Mouse (Mus musculus) stomach, embryonic 15.5 days (tissue): ENCODE results near the gene Cd82. TPM values are rescaled to one million over a fixed set of nuclear protein-coding genes. Genes with fewer than 3 reads are reported as not detected.

Experiments used
- ATAC-seq: fragments of 200-750 bp; cut with Nextera tagmentation; 2 replicates; pipeline ENCODE4 v1.8.0; 2017; ENCODE audit warnings: low read depth, moderate number of reproducible peaks, moderate TSS enrichment; ENCODE audit not compliant: insufficient read depth, low FRiP score
- H3K27ac ChIP-seq: fragments of 300-500 bp; sonication (generic); 2 replicates; pipeline ENCODE4 v1.5.1; 2015; ENCODE audit warnings: mild to moderate bottlenecking, inconsistent platforms
- H3K27me3 ChIP-seq: fragments of 300-500 bp; sonication (generic); replicated peaks from 2 replicates; pipeline ENCODE4 v1.6.1; 2015; ENCODE audit warnings: inconsistent platforms
- H3K36me3 ChIP-seq: fragments of 300-500 bp; sonication (generic); 2 replicates; pipeline ENCODE4 v1.6.1; 2015; ENCODE audit warnings: inconsistent platforms
- H3K4me1 ChIP-seq: fragments of 300-500 bp; sonication (generic); 2 replicates; pipeline ENCODE4 v1.6.1; 2015; ENCODE audit warnings: inconsistent platforms
- H3K4me2 ChIP-seq: fragments of 300-500 bp; sonication (generic); 2 replicates; pipeline ENCODE4 v1.6.1; 2015; ENCODE audit warnings: mild to moderate bottlenecking, inconsistent platforms
- H3K4me3 ChIP-seq: fragments of 300-500 bp; sonication (generic); replicated peaks from 2 replicates; pipeline ENCODE4 v1.5.1; 2015; ENCODE audit warnings: inconsistent platforms
- H3K9ac ChIP-seq: fragments of 300-500 bp; sonication (generic); 2 replicates; pipeline ENCODE4 v1.6.1; 2015; ENCODE audit warnings: inconsistent platforms
- H3K9me3 ChIP-seq: fragments of 300-500 bp; sonication (generic); 2 replicates; pipeline ENCODE4 v1.6.1; 2016; ENCODE audit warnings: inconsistent platforms
- WGBS: fragments of 180-500 bp; shearing (Covaris S2); methylation state at CpG from one replicate; pipeline ENCODE4 v1.1.7; 2015; 5-methylcytosine and 5-hydroxymethylcytosine counted together
- polyA plus RNA-seq: library from polyadenylated mRNA; unstranded; fragments of >200 nt; fragmentation: Nextera tagmentation; extraction: Ambion mirVana; gene quantifications from 2 replicates; pipeline ENCODE4 v1.2.1, GENCODE M21; 2015

Cd82 gene
- polyA plus RNA-seq = 87.7 and 95.0 TPM in 2 replicates

DNA sequence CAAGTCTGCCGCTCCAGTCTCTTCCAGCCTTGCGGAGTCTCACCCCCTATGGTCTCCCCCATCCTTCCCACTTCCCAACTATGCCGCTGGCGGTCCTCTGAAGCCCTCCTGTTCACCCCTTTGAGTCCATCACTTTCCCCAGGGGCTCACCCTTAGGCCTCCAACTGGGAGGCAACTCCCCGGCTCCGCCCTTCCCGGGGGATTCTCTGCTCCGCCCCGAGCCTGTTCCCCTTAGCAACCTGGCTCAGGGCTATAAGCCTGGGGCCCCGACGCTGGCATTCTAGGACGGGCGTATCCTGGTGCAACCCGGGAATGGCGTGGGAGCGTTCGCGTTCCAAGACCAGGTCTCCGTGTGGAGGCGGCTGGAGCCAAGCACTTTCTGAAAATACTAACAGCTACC is at the start of gene Cd82:
Cd82 (minus strand) TSS at position 381 of the 400 bp plus-strand sequence.
- 1% methylated on average over 20 of the region's 20 CpGs for WGBS
- Histone ChIP-seq H3K9me3 (no peaks in the 10 kb centered on the region), H3K4me2 (peak within 1 kb of the TSS; percentile 85), H3K4me3 (peak within 1 kb of the TSS; percentile 58), H3K36me3 (no peaks in the 10 kb centered on the region), H3K27me3 (no peaks in the 10 kb centered on the region), H3K9ac (peak within 1 kb of the TSS; percentile 53), H3K27ac (peak within 1 kb of the TSS; percentile 95), H3K4me1 (peaks cover 32% of the 10 kb centered on the region)
- ATAC-seq = peak; percentile 91

DNA sequence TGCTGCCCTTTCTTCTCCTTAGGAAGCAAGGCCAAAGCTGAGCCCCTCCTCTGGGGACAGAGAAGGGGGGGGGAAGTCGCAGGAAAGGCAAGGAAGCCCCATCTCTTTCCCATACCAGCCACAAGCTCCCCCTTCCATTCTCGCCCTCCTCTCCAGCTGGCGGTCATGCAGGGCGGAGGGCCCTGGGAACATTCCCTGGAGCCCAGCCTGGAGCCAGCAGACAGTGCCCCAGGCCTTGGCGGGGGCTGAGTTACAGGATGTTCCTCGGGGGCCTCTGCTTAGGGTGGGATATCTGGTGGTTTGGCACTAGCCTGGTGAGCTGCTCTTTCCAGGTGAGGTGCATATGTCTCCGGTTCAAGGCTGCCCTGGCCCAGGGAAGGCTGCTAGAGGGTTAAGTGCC is 49.2 kb upstream of the Cd82 start:
- Histone ChIP-seq H3K9me3 (no peaks in the 10 kb centered on the region), H3K4me2 (no peak overlapping the region), H3K36me3 (no peaks in the 10 kb centered on the region), H3K4me1 (no peaks in the 10 kb centered on the region), H3K4me3 (no peak overlapping the region), H3K9ac (no peak overlapping the region), H3K27me3 (no peaks in the 10 kb centered on the region), H3K27ac (no peak overlapping the region)
- no peak for ATAC-seq
- 55% methylated on average over 7 of the region's 7 CpGs for WGBS

DNA sequence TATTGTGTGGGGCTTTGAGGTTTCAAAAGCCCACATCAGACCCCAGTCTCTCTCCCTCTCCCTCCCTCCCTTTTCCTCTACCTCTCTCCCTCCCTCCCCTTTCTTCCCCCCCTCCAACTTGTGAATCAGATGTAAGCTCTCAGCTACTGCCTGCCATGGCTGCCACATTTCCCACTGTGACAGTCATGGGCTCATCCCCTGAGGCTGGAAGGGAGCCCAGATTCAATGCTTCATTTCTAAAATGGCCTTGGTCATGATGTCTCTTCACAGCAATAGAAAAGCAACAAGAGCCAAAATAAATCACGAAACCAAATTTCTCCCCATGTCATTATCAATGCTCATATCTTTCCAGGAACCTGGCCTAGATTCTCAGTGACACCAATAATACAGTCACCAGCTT is 47.9 kb upstream of the Cd82 start:
- Histone ChIP-seq H3K4me2 (no peak overlapping the region), H3K4me3 (no peak overlapping the region), H3K9me3 (no peaks in the 10 kb centered on the region), H3K9ac (no peak overlapping the region), H3K4me1 (no peaks in the 10 kb centered on the region), H3K27me3 (no peaks in the 10 kb centered on the region), H3K36me3 (no peaks in the 10 kb centered on the region), H3K27ac (no peak overlapping the region)
- ATAC-seq = no peak
- 89% methylated on average over 1 of the region's 1 CpGs for WGBS

DNA sequence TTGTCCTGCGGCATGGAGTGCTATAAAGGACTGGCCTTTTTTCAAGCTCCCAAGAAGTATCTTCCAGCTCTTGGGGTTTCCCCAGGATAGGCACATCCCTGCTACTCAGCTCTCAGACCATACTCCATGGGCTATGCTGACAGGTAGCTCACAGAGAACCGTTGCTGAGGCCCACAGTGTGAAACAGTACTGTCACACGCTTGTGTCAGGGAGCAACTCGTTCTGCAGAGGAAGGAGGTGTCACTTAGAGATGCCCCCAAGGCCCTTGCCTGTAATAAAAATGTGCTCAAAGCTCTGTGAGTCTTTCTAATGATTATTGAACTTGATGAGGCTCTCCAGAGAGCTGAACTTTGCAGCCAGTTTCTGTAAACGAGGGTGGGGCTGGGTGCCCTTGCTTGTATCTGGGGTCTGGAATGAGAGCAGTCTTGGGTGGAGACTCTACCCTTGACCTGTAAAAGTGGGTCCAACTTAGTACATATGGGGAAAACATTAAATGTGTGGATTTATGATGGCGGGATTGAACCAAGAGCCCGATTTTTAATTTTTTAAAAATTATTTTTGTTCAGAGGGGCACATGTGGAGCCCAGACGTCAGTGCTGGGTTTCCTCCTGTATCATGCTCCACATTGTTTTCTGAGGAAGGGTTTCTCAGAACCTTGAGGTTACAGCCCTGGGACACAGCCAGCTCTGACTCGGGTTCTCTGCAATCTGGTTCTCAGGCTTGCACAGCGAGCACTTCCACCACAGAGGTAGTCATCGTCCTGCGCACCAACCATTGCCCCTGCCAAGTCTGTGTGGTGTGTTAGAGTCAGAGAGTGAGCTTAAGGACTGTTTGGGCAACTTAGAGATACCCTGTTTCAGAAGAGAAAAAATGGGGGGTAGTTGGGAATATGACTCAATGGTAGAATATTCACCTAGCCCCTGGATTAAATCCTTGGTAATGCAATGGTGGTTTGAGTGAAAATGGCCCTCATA is 47.1 kb upstream of the Cd82 start:
- H3K4me1 ChIP-seq = no peaks in the 10 kb centered on the region
- H3K27ac ChIP-seq = no peak overlapping the region
- H3K4me3 ChIP-seq = no peak overlapping the region
- no peak overlapping the region for H3K4me2 ChIP-seq
- no peaks in the 10 kb centered on the region for H3K36me3 ChIP-seq
- WGBS = 74% methylated on average over 12 of the region's 12 CpGs
- no peaks in the 10 kb centered on the region for H3K27me3 ChIP-seq
- H3K9me3 ChIP-seq = no peaks in the 10 kb centered on the region
- ATAC-seq = no peak
- no peak overlapping the region for H3K9ac ChIP-seq

DNA sequence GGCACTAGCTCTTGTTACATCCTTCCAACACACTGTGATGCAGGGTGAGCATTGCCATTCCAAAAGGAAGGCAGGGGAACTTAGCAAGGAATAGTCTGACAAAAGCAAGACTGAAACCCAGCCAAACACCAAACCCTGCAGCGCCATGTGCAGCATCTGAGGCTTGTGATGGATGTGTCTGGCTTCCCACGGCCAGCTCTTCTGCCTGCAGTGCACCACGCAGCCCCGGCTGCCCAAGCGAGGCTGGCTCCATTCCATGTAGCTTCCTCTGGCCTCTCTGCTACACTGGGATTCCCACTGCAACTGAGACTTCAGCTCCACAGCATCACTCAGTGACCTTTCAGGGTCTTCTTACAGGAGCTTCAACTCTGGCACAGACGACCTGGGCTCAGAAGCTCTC is 42.2 kb upstream of the Cd82 start:
- no peaks in the 10 kb centered on the region for H3K36me3 ChIP-seq
- no peaks in the 10 kb centered on the region for H3K4me1 ChIP-seq
- ATAC-seq = no peak
- 59% methylated on average over 6 of the region's 6 CpGs for WGBS
- no peak overlapping the region for H3K9ac ChIP-seq
- no peak overlapping the region for H3K27ac ChIP-seq
- no peaks in the 10 kb centered on the region for H3K9me3 ChIP-seq
- no peak overlapping the region for H3K4me2 ChIP-seq
- H3K27me3 ChIP-seq = no peaks in the 10 kb centered on the region
- H3K4me3 ChIP-seq = no peak overlapping the region

DNA sequence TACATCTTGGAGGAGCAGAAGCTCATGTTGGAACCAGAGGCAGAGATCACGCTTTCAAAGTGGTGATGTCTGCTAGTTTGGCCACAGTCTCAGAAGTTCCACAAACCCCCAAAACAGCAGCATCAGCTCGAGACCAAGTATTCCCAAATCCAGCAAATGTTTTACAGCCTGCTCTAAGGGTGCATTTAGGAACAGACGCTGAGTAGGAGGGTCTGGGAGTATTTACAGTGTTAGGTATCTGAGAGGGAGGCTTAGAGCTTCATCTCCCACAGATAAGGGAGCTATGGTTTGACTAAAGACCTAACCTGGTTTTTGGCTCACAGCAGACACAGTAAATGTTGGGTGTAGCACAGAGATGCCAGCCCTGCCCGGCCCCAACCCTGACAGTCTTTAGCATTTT is 40.4 kb upstream of the Cd82 start:
- Histone ChIP-seq H3K4me1 (no peaks in the 10 kb centered on the region), H3K27ac (no peak overlapping the region), H3K36me3 (no peaks in the 10 kb centered on the region), H3K4me2 (no peak overlapping the region), H3K27me3 (no peaks in the 10 kb centered on the region), H3K9me3 (no peaks in the 10 kb centered on the region), H3K4me3 (no peak overlapping the region), H3K9ac (no peak overlapping the region)
- 61% methylated on average over 4 of the region's 4 CpGs for WGBS
- no peak for ATAC-seq

DNA sequence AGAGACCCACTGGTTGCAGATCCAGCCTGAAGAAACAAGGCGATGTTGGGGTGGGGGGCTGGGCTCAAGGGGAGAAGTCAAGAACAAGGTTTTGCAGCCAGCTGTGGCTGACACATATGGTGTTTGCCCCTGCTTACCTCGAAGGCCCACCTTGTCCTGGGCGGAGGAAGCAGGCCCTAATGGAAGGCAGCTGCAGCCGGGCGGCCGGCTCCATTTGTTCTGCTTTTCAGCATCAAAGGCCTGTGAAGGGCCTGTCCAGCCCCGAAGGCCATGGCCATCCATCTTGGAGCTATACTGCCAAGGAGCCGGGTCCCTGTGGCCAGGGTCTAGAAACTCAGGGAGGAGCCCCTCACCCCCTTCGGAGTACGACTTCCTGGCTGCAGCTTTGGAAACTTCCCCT is 38.4 kb upstream of the Cd82 start:
- Histone ChIP-seq H3K4me1 (no peaks in the 10 kb centered on the region), H3K36me3 (no peaks in the 10 kb centered on the region), H3K9ac (no peak overlapping the region), H3K9me3 (no peaks in the 10 kb centered on the region), H3K4me3 (no peak overlapping the region), H3K27ac (no peak overlapping the region), H3K27me3 (no peaks in the 10 kb centered on the region), H3K4me2 (no peak overlapping the region)
- no peak for ATAC-seq
- WGBS = 53% methylated on average over 10 of the region's 10 CpGs

DNA sequence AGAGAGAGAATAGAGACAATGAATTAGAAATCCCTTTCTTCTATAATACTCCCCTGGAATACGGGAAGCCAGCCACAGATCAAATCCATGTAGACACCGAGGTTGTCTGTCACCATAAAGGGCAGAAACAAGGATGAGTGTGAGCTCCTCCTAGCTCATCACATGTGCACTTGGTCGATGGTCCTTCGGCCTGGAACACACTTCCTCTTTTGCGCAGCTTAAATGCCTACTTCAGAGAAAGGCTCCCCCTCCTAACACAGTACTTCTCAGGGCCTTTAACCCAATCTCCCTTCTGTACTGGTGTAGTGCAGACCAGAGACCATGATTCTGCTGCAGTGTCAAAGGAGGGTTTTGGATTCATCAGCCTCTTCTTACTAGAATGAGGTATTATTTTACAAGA is 34.3 kb upstream of the Cd82 start:
- H3K4me3 ChIP-seq = no peak overlapping the region
- H3K36me3 ChIP-seq = no peaks in the 10 kb centered on the region
- H3K27ac ChIP-seq = no peak overlapping the region
- no peaks in the 10 kb centered on the region for H3K4me1 ChIP-seq
- H3K4me2 ChIP-seq = no peak overlapping the region
- no peaks in the 10 kb centered on the region for H3K9me3 ChIP-seq
- H3K9ac ChIP-seq = no peak overlapping the region
- no peak for ATAC-seq
- H3K27me3 ChIP-seq = no peaks in the 10 kb centered on the region
- WGBS = 82% methylated on average over 5 of the region's 5 CpGs

DNA sequence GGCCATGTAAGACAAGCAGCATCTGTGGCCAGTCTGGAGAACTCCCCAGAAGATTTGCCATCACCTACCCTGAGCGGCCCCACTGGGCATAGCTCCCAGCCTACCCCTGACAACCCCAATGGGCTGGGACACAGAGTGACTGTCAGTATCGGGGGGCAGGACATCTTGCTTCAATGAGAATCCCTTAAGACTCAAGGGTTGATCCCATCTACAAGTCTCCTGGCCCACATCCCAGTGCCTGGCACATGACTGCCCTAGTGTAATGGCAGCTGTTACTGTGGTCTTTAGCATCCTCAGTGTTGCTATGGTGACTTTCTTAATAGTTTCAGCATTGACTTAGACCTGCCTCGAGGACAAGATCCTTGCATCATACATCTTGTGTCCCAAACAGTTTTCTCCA is 32.2 kb upstream of the Cd82 start:
- Histone ChIP-seq H3K27me3 (no peaks in the 10 kb centered on the region), H3K36me3 (no peaks in the 10 kb centered on the region), H3K4me3 (no peak overlapping the region), H3K4me1 (no peaks in the 10 kb centered on the region), H3K27ac (no peak overlapping the region), H3K9me3 (no peaks in the 10 kb centered on the region), H3K9ac (no peak overlapping the region), H3K4me2 (no peak overlapping the region)
- WGBS = 81% methylated on average over 3 of the region's 3 CpGs
- ATAC-seq = no peak

DNA sequence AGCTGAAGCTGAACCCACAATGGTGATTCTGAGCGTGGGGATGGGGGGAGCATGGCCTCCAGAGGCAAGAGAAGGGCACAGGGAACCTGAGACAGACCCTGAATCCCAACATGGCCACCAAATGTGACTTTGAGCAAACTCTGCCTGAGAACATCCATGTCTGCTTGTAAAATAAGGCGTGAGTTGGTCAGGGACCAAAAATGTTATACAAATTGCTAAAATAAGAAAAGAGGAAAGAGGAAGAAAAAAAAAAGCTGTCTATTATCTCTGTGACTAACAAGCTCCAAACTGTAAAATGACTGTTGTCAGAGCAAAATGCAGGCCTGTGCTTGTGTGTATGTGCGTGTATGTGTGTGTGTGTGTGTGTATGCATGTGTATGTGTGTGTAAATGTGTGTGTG is 30.6 kb upstream of the Cd82 start:
- 65% methylated on average over 3 of the region's 3 CpGs for WGBS
- Histone ChIP-seq H3K4me2 (no peak overlapping the region), H3K9me3 (no peaks in the 10 kb centered on the region), H3K4me1 (peaks cover 5% of the 10 kb centered on the region; the same call in 1 of the 2 replicates), H3K27ac (no peak overlapping the region), H3K9ac (no peak overlapping the region), H3K27me3 (no peaks in the 10 kb centered on the region), H3K4me3 (no peak overlapping the region), H3K36me3 (no peaks in the 10 kb centered on the region)
- no peak for ATAC-seq

DNA sequence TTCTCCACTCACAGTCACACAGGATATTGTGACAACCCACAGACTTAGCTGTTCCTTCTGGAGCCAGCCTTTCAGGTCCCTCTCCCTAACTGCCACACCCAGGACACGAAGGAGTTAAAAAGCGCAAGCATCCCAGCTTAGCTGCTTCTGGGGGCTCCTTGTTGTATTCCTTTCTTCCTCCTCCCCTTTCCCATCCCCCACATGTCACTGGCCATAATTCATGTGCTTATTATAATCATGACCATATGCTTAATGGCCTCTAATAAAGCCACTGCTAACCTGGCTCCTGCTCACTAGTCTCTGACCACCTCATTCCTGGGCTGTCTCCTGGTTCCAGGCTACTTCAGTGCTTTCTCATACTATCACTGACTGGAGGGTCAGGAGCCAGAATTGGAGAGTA is 27.6 kb upstream of the Cd82 start:
- H3K4me1 ChIP-seq = peaks cover 8% of the 10 kb centered on the region
- no peak overlapping the region for H3K4me3 ChIP-seq
- H3K4me2 ChIP-seq = no peak overlapping the region
- H3K9me3 ChIP-seq = no peaks in the 10 kb centered on the region
- ATAC-seq = no peak
- no peak overlapping the region for H3K27ac ChIP-seq
- H3K27me3 ChIP-seq = no peaks in the 10 kb centered on the region
- H3K36me3 ChIP-seq = no peaks in the 10 kb centered on the region
- no peak overlapping the region for H3K9ac ChIP-seq
- WGBS = 82% methylated on average over 2 of the region's 2 CpGs

DNA sequence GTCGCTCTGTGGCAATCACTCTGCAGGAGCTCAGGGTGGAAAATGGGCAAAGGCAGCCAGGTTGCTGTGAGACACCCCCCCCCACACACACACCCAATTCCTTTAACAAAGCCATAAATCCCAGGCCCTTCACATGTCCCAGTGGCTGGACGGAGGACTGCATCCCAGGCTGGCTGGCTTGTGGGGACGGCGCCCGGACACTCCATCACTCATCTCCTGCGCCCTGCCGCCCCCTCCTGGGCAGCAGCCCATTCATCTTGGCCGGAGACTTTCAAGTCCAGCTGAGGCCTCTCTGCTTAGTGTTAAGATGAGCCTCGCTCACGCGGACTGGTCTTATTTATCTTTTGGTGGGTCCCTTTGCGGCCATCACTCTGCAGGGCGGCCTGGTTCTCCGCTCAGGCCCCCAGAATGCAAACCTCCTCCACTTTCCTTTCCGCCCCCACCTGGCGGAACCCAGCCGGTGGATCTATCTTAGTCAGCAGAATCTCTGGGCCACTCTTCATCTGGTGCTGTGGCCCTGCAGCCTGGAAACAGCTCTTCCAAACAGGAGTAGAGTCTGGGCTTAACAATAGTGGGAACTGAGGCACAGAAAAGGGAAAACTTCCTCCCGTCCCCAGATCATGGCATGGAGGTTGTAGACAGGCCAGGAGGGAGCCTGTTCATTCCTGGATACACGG is 26.1 kb upstream of the Cd82 start:
- no peak overlapping the region for H3K4me2 ChIP-seq
- H3K27me3 ChIP-seq = no peaks in the 10 kb centered on the region
- no peaks in the 10 kb centered on the region for H3K36me3 ChIP-seq
- H3K9me3 ChIP-seq = no peaks in the 10 kb centered on the region
- H3K9ac ChIP-seq = no peak overlapping the region
- H3K4me1 ChIP-seq = peaks cover 11% of the 10 kb centered on the region
- no peak; the same call in 1 of the 2 replicates for ATAC-seq
- 24% methylated on average over 19 of the region's 19 CpGs for WGBS
- no peak overlapping the region for H3K27ac ChIP-seq
- no peak overlapping the region for H3K4me3 ChIP-seq
